Mouse (Mus musculus) liver, postnatal 0 days (tissue): ENCODE measurements at regions not wholly inside any gene's neighbourhood (a gene's known extent, or its start where the extent isn't known, plus 50 kb on each side); places are given as distances from the start of the nearest gene placed in this dataset.

Experiments used
- ATAC-seq: fragments of 200-750 bp; cut with Nextera tagmentation; 2 replicates; pipeline ENCODE4 v1.8.0; 2017; ENCODE audit warnings: mild to moderate bottlenecking, moderate library complexity
- DNase-seq: peaks from one replicate; pipeline ENCODE4 v3.0.0-alpha.2; 2016
- H3K27ac ChIP-seq: fragments of 300-500 bp; sonication (generic); 2 replicates; pipeline ENCODE4 v1.5.1; 2014; ENCODE audit warnings: antibody characterized with exemption, moderate library complexity, mild to moderate bottlenecking, low read depth
- H3K27me3 ChIP-seq: fragments of 300-500 bp; sonication (generic); 2 replicates; pipeline ENCODE4 v1.6.1; 2014; ENCODE audit warnings: low read length, control low read depth, mixed read lengths; ENCODE audit not compliant: insufficient read depth
- H3K36me3 ChIP-seq: fragments of 300-500 bp; sonication (generic); replicated peaks from 2 replicates; pipeline ENCODE4 v1.6.1; 2014; ENCODE audit warnings: mild to moderate bottlenecking, control low read depth, low read length, moderate library complexity, mixed read lengths; ENCODE audit not compliant: insufficient read depth
- H3K4me1 ChIP-seq: fragments of 300-500 bp; sonication (generic); 2 replicates; pipeline ENCODE4 v1.6.1; 2014; ENCODE audit warnings: antibody characterized with exemption, mild to moderate bottlenecking, control low read depth; ENCODE audit not compliant: insufficient read depth
- H3K4me2 ChIP-seq: fragments of 300-500 bp; sonication (generic); 2 replicates; pipeline ENCODE4 v1.6.1; 2014; ENCODE audit warnings: low read depth, mild to moderate bottlenecking, low read length, moderate library complexity, mixed read lengths
- H3K4me3 ChIP-seq: fragments of 300-500 bp; sonication (generic); 2 replicates; pipeline ENCODE4 v1.5.1; 2014; ENCODE audit warnings: low read depth, low read length
- H3K9ac ChIP-seq: fragments of 300-500 bp; sonication (generic); replicated peaks from 2 replicates; pipeline ENCODE4 v1.6.1; 2014; ENCODE audit warnings: mild to moderate bottlenecking, moderate library complexity
- H3K9me3 ChIP-seq: fragments of 300-500 bp; sonication (generic); 2 replicates; pipeline ENCODE4 v1.6.1; 2016; ENCODE audit warnings: mild to moderate bottlenecking, control low read depth, low read length, mixed read lengths
- CTCF ChIP-seq: sonication (generic); IDR thresholded peaks from 2 replicates; pipeline ENCODE4 v1.5.1; 2016; ENCODE audit warnings: antibody characterized with exemption, low read depth
- EP300 ChIP-seq: IDR thresholded peaks from 2 replicates; pipeline ENCODE4 v1.6.1; 2016; ENCODE audit warnings: antibody characterized with exemption, low read depth, mild to moderate bottlenecking
- WGBS: fragments of 180-500 bp; shearing (Covaris S2); extraction: QIAGEN DNeasy Blood & Tissue Kit; methylation state at CpG from one replicate; pipeline ENCODE4 v1.1.7; 2014; ENCODE audit not compliant: insufficient replicate concordance; 5-methylcytosine and 5-hydroxymethylcytosine counted together

- ATAC-seq: 0 out of 2 replicates have a peak, but pooled peaks have one; percentile 27
- Histone ChIP-seq H3K27me3 (no peaks in the 10 kb centered on the region), H3K27ac (no peak overlapping the region), H3K36me3 (no peaks in the 10 kb centered on the region), H3K4me3 (no peak overlapping the region), H3K9ac (no peak overlapping the region), H3K4me1 (no peaks in the 10 kb centered on the region), H3K9me3 (no peaks in the 10 kb centered on the region), H3K4me2 (no peak overlapping the region)
- DNase-seq: no peak
- 67% methylated on average over 2 of the region's 2 CpGs for WGBS
- TF ChIP-seq CTCF (no peak), EP300 (no peak)
Measured at GRCm38 (mm10) chr1:159989561-159989960, 54.6 kb upstream of the 4930523C07Rik start.

- ATAC-seq (peak; percentile 64), DNase-seq (no peak)
- WGBS: 49% methylated on average over 4 of the region's 4 CpGs
- Histone ChIP-seq H3K36me3 (no peaks in the 10 kb centered on the region), H3K4me1 (no peaks in the 10 kb centered on the region), H3K9me3 (no peaks in the 10 kb centered on the region), H3K4me2 (no peak overlapping the region), H3K27ac (peak overlapping the region; percentile 62; the same call in 1 of the 2 replicates), H3K27me3 (no peaks in the 10 kb centered on the region), H3K9ac (no peak overlapping the region), H3K4me3 (no peak overlapping the region)
- TF ChIP-seq CTCF (no peak), EP300 (no peak)
Measured at GRCm38 (mm10) chr1:159991734-159992565, 52.2 kb upstream of the 4930523C07Rik start.
